Mouse (Mus musculus): ENCODE results near the gene Prrt3. TPM values are rescaled to one million over a fixed set of nuclear protein-coding genes. Genes with fewer than 3 reads are reported as not detected.

Gene Prrt3
- polyA plus RNA-seq, 1 experiment: 0.05 TPM

GRCm38 (mm10) chr6:113489410-113489809, 12.3 kb downstream of the Prrt3 start:
- no peak for DNase-seq
- WGBS: 95% methylated on average over 14 of the region's 14 CpGs
- TF ChIP-seq CTCF (conservative IDR thresholded peaks at IDR 0.05; ENCODE audit: insufficient read depth, insufficient read length, low read depth, low read length) (no peak), POLR2A (IDR thresholded peaks at IDR 0.05; ENCODE audit: low read depth, low read length) (no peak)
- Histone ChIP-seq H3K27ac (ENCODE audit: insufficient read depth, low read depth, low read length) (no peak overlapping the region), H3K4me1 (ENCODE audit: control insufficient read depth, insufficient read depth, low read length) (no peaks in the 10 kb centered on the region; the same call in 1 of the 2 replicates), H3K4me3 (ENCODE audit: insufficient read depth, low read depth, low read length) (no peak overlapping the region), H3K27me3 (replicated peaks; ENCODE audit: control insufficient read depth, insufficient read depth, low read length) (no peaks in the 10 kb centered on the region), H3K36me3 (ENCODE audit: control insufficient read depth, insufficient read depth, low read length) (no peaks in the 10 kb centered on the region; the same call in 1 of the 2 replicates)

GRCm38 (mm10) chr6:113487125-113487576, 14.6 kb downstream of the Prrt3 start:
- DNase-seq: peak; percentile 77
- Histone ChIP-seq H3K36me3 (ENCODE audit: control insufficient read depth, insufficient read depth, low read length) (no peaks in the 10 kb centered on the region; the same call in 1 of the 2 replicates), H3K27ac (ENCODE audit: insufficient read depth, low read depth, low read length) (peak overlapping the region; percentile 49; the same call in 1 of the 2 replicates), H3K4me3 (ENCODE audit: insufficient read depth, low read depth, low read length) (no peak overlapping the region), H3K4me1 (ENCODE audit: control insufficient read depth, insufficient read depth, low read length) (peaks cover 6% of the 10 kb centered on the region), H3K27me3 (replicated peaks; ENCODE audit: control insufficient read depth, insufficient read depth, low read length) (no peaks in the 10 kb centered on the region)
- TF ChIP-seq CTCF (conservative IDR thresholded peaks at IDR 0.05; ENCODE audit: insufficient read depth, insufficient read length, low read depth, low read length): no peak
- WGBS: 42% methylated on average over 7 of the region's 7 CpGs

GRCm38 (mm10) chr6:113483729-113484128, 18.0 kb downstream of the Prrt3 start:
- Histone ChIP-seq H3K4me3 (ENCODE audit: insufficient read depth, low read depth, low read length) (peak overlapping the region; percentile 64), H3K27me3 (replicated peaks; ENCODE audit: control insufficient read depth, insufficient read depth, low read length) (no peaks in the 10 kb centered on the region), H3K4me1 (ENCODE audit: control insufficient read depth, insufficient read depth, low read length) (peaks cover 19% of the 10 kb centered on the region), H3K36me3 (ENCODE audit: control insufficient read depth, insufficient read depth, low read length) (no peaks in the 10 kb centered on the region), H3K27ac (ENCODE audit: insufficient read depth, low read depth, low read length) (peak overlapping the region; percentile 78)
- TF ChIP-seq POLR2A (IDR thresholded peaks at IDR 0.05; ENCODE audit: low read depth, low read length) (no peak), CTCF (conservative IDR thresholded peaks at IDR 0.05; ENCODE audit: insufficient read depth, insufficient read length, low read depth, low read length) (no peak)
- 7% methylated on average over 10 of the region's 10 CpGs for WGBS
- DNase-seq: peak; percentile 25

GRCm38 (mm10) chr6:113483100-113483615, 18.6 kb downstream of the Prrt3 start, which contains the start of gene Creld1:
Gene Creld1 (plus strand): TSS chr6:113483297.
- peak; percentile 99 for DNase-seq
- peak within 1 kb of the TSS; percentile 84 for H3K27ac ChIP-seq (ENCODE audit: insufficient read depth, low read depth, low read length)
- peak within 1 kb of the TSS; percentile 72 for H3K4me3 ChIP-seq (ENCODE audit: insufficient read depth, low read depth, low read length)
- no peaks in the 10 kb centered on the region for H3K27me3 ChIP-seq (replicated peaks; ENCODE audit: control insufficient read depth, insufficient read depth, low read length)
- no peak for TF ChIP-seq CTCF (conservative IDR thresholded peaks at IDR 0.05; ENCODE audit: insufficient read depth, insufficient read length, low read depth, low read length)
- TF ChIP-seq POLR2A (IDR thresholded peaks at IDR 0.05; ENCODE audit: low read depth, low read length): peak; percentile 35
- 0% methylated on average over 26 of the region's 26 CpGs for WGBS
- H3K4me1 ChIP-seq (ENCODE audit: control insufficient read depth, insufficient read depth, low read length): peaks cover 19% of the 10 kb centered on the region
- H3K36me3 ChIP-seq (ENCODE audit: control insufficient read depth, insufficient read depth, low read length): no peaks in the 10 kb centered on the region

- H3K4me3 ChIP-seq (ENCODE audit: insufficient read depth, low read depth, low read length): peak overlapping the region; percentile 72
- peak overlapping the region; percentile 84 for H3K27ac ChIP-seq (ENCODE audit: insufficient read depth, low read depth, low read length)
- no peaks in the 10 kb centered on the region for H3K36me3 ChIP-seq (ENCODE audit: control insufficient read depth, insufficient read depth, low read length)
- peak; percentile 56 for DNase-seq
- 4% methylated on average over 65 of the region's 65 CpGs for WGBS
- H3K27me3 ChIP-seq (replicated peaks; ENCODE audit: control insufficient read depth, insufficient read depth, low read length): no peaks in the 10 kb centered on the region
- peaks cover 19% of the 10 kb centered on the region for H3K4me1 ChIP-seq (ENCODE audit: control insufficient read depth, insufficient read depth, low read length)
- no peak for TF ChIP-seq POLR2A (IDR thresholded peaks at IDR 0.05; ENCODE audit: low read depth, low read length)
- peak; percentile 13; the same call in 1 of the 2 replicates for TF ChIP-seq CTCF (conservative IDR thresholded peaks at IDR 0.05; ENCODE audit: insufficient read depth, insufficient read length, low read depth, low read length)
Measured at GRCm38 (mm10) chr6:113482477-113483099, 19.1 kb downstream of the Prrt3 start.

- no peaks in the 10 kb centered on the region for H3K36me3 ChIP-seq (ENCODE audit: control insufficient read depth, insufficient read depth, low read length)
- DNase-seq: peak; percentile 74
- WGBS: 51% methylated on average over 18 of the region's 18 CpGs
- no peak for TF ChIP-seq CTCF (conservative IDR thresholded peaks at IDR 0.05; ENCODE audit: insufficient read depth, insufficient read length, low read depth, low read length)
- no peak for TF ChIP-seq POLR2A (IDR thresholded peaks at IDR 0.05; ENCODE audit: low read depth, low read length)
- peaks cover 19% of the 10 kb centered on the region for H3K4me1 ChIP-seq (ENCODE audit: control insufficient read depth, insufficient read depth, low read length)
- 0 out of 2 replicates have a peak overlapping the region, but pooled peaks have one; percentile 0 for H3K27ac ChIP-seq (ENCODE audit: insufficient read depth, low read depth, low read length)
- no peaks in the 10 kb centered on the region for H3K27me3 ChIP-seq (replicated peaks; ENCODE audit: control insufficient read depth, insufficient read depth, low read length)
- H3K4me3 ChIP-seq (ENCODE audit: insufficient read depth, low read depth, low read length): no peak overlapping the region
Measured at GRCm38 (mm10) chr6:113480555-113481373, 21.0 kb downstream of the Prrt3 start.
